Mouse (Mus musculus) testis, postnatal 14 days (tissue): ENCODE measurements around the gene Acadsb.
"Not testable (repeated sequence)": the region's sequence is repeated elsewhere in the genome, so short reads cannot be mapped to it uniquely, and the experiment has no call there.

Experiments used
- DNase-seq: peaks from one replicate; pipeline ENCODE4 v3.0.0; 2021; ENCODE audit warnings: low spot score

Gene Acadsb

GRCm38 (mm10) chr7:131410416-131411058 lies at the start of gene Acadsb, which contains the start of gene Ikzf5:
Gene Acadsb, plus strand, starts transcription at chr7:131410601.
Gene Ikzf5, minus strand, starts transcription at chr7:131410521.
- DNase-seq = peak; percentile 99

- no peak for DNase-seq
Measured at GRCm38 (mm10) chr7:131362269-131362614, 48.2 kb upstream of the Acadsb start.

- DNase-seq = peak; percentile 97
Measured at GRCm38 (mm10) chr7:131362615-131363300, 47.6 kb upstream of the Acadsb start, which contains the start of gene 2310057M21Rik. Gene 2310057M21Rik, minus strand, starts transcription at chr7:131362759.

- no peak for DNase-seq
Measured at GRCm38 (mm10) chr7:131364131-131364530, 46.3 kb upstream of the Acadsb start.

- DNase-seq = peak; percentile 89
Measured at GRCm38 (mm10) chr7:131370648-131371469, 39.5 kb upstream of the Acadsb start, which contains the start of gene Pstk. Gene Pstk, plus strand, starts transcription at chr7:131371141.

- DNase-seq = no peak
Measured at GRCm38 (mm10) chr7:131371470-131371860, 38.9 kb upstream of the Acadsb start.

- DNase-seq = no peak
Measured at GRCm38 (mm10) chr7:131371880-131372651, 38.3 kb upstream of the Acadsb start.

- DNase-seq = not testable (repeated sequence)
Measured at GRCm38 (mm10) chr7:131391761-131392160, 18.6 kb upstream of the Acadsb start.

- no peak for DNase-seq
Measured at GRCm38 (mm10) chr7:131409321-131409987, 947 bp upstream of the Acadsb start.

GRCm38 (mm10) chr7:131409988-131410385 lies 414 bp upstream of the Acadsb start:
- no peak for DNase-seq

GRCm38 (mm10) chr7:131411221-131411940 lies 980 bp downstream of the Acadsb start:
- peak; percentile 16 for DNase-seq

GRCm38 (mm10) chr7:131411941-131412270 lies 1.5 kb downstream of the Acadsb start:
- DNase-seq = no peak

GRCm38 (mm10) chr7:131416742-131417141 lies 6.3 kb downstream of the Acadsb start:
- not testable (repeated sequence) for DNase-seq

- no peak for DNase-seq
Measured at GRCm38 (mm10) chr7:131417605-131418004, 7.2 kb downstream of the Acadsb start.

- DNase-seq = no peak
Measured at GRCm38 (mm10) chr7:131424912-131425311, 14.5 kb downstream of the Acadsb start.

- no peak for DNase-seq
Measured at GRCm38 (mm10) chr7:131427331-131427730, 16.9 kb downstream of the Acadsb start.

GRCm38 (mm10) chr7:131432244-131432643 lies 21.8 kb downstream of the Acadsb start:
- no peak for DNase-seq

GRCm38 (mm10) chr7:131434276-131434675 lies 23.9 kb downstream of the Acadsb start:
- no peak for DNase-seq

- DNase-seq = no peak
Measured at GRCm38 (mm10) chr7:131437051-131437450, 26.6 kb downstream of the Acadsb start.

- no peak for DNase-seq
Measured at GRCm38 (mm10) chr7:131456714-131457113, 46.3 kb downstream of the Acadsb start.

- no peak for DNase-seq
Measured at GRCm38 (mm10) chr7:131465117-131465601, 54.8 kb downstream of the Acadsb start.
